ENCODE assay signal across 19 mouse cellular contexts in the genomic region with DNA sequence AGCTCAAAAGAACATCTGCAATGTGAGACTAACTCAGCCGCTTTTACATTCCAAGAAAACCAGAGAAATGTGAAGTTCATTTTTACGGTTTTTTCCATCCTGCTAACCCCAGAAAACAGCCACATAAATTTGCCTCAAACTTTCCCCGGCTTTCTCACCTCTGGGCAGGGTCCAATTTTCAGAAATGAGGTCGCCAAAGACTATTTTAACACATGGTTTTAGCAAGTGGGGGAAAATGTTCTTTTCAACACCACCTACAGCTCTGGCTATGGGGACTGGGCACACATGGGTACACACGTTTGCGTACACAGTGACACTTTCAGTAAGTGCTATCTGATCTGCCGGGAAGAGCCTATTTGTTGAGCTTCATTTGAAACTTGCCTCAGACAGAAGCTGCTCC. TPM values are rescaled to one million over a fixed set of nuclear protein-coding genes. Genes with fewer than 3 reads are reported as not detected.
A peak's percentile ranks its signal among the peaks of the same experiment; 100 is the strongest.
DNase-seq lines count a peak whose midpoint lies in the region; ATAC-seq and TF ChIP-seq lines count a peak whose summit lies in the region.
"Had no signal": no experiment of that assay in that cellular context is flagged by ENCODE, and none has a peak within 500 bp of the region (broad histone marks: within the 10 kb centered on the region; RNA-seq: fewer than 3 reads in every experiment).

No protein-coding gene starts in this region.

- no peak for TF ChIP-seq POLR2A in embryonic fibroblast, embryonic 13.5 days (IDR thresholded peaks at IDR 0.05; ENCODE audit: low read depth, low read length)

- H3K27me3 ChIP-seq in limb, embryonic 13.5 days, result no peaks in the 10 kb centered on the region
- H3K27me3 ChIP-seq: embryonic facial prominence, embryonic 12.5 days; heart, embryonic 15.5 days had no signal

- ATAC-seq in limb, embryonic 13.5 days (ENCODE audit: low FRiP score, low read depth), result peak; percentile 17; the same call in 1 of the 2 replicates
- ATAC-seq: hindbrain, postnatal 0 days; liver, postnatal 0 days; midbrain, embryonic 16.5 days had no signal

- no peak overlapping the region for H3K27ac ChIP-seq in left cerebral cortex, adult 2 months
- H3K27ac ChIP-seq in embryonic fibroblast, embryonic 13.5 days (ENCODE audit: insufficient read depth, low read length), result peak overlapping the region; percentile 80
- H3K27ac ChIP-seq in limb, embryonic 13.5 days, result peak overlapping the region; percentile 87
- H3K27ac ChIP-seq: embryonic facial prominence, embryonic 12.5 days; heart, embryonic 15.5 days; hindbrain, embryonic 10.5 days; hindbrain, postnatal 0 days had no signal

- no peak for TF ChIP-seq CTCF in left cerebral cortex, adult 2 months (IDR thresholded peaks at IDR 0.05)
- no peak for TF ChIP-seq CTCF in embryonic fibroblast, embryonic 13.5 days (IDR thresholded peaks at IDR 0.05; ENCODE audit: borderline replicate concordance, insufficient read depth, low read length)

- H3K9me3 ChIP-seq in limb, embryonic 13.5 days, result no peaks in the 10 kb centered on the region
- H3K9me3 ChIP-seq: embryonic facial prominence, embryonic 12.5 days; heart, embryonic 15.5 days; hindbrain, embryonic 10.5 days; megakaryocyte, embryonic 14.5 days had no signal

- no peak overlapping the region for H3K4me2 ChIP-seq in limb, embryonic 13.5 days (replicated peaks)
- H3K4me2 ChIP-seq: embryonic facial prominence, embryonic 12.5 days; heart, embryonic 15.5 days had no signal

- no peaks in the 10 kb centered on the region for H3K36me3 ChIP-seq in limb, embryonic 13.5 days
- H3K36me3 ChIP-seq: embryonic facial prominence, embryonic 12.5 days; heart, embryonic 15.5 days; hindbrain, embryonic 10.5 days had no signal

- peaks cover 6% of the 10 kb centered on the region for H3K4me1 ChIP-seq in embryonic fibroblast, embryonic 13.5 days (ENCODE audit: control insufficient read depth, insufficient read depth, low read length)
- peaks cover 27% of the 10 kb centered on the region for H3K4me1 ChIP-seq in limb, embryonic 13.5 days
- H3K4me1 ChIP-seq: embryonic facial prominence, embryonic 12.5 days; hindbrain, embryonic 10.5 days; megakaryocyte, embryonic 14.5 days had no signal

- intact Hi-C loops in left cerebral cortex, adult 2 months (cut with DNase I), result no loop called here

- peak; percentile 23 to 42 for DNase-seq in frontal cortex, adult 2 months (ENCODE audit: extremely low spot score in 1 of 2, low spot score in 1 of 2)
- no peak for DNase-seq in frontal cortex, postnatal 10 days (ENCODE audit: low spot score in 2 of 2)
- peak; percentile 15 to 42 for DNase-seq in left cerebral cortex, adult 18-20 months (ENCODE audit: low spot score in 2 of 2)
- no peak for DNase-seq in left cerebral cortex, adult 2 months (ENCODE audit: extremely low spot score in 1 of 2, low spot score in 2 of 2)
- no peak for DNase-seq in urinary bladder, adult 2 months (ENCODE audit: low spot score)
- DNase-seq in urinary bladder, adult 18-20 months (ENCODE audit: low spot score in 2 of 2), result no peak
- DNase-seq: adrenal gland, adult 2 months; cerebellum, adult 8-10 months; gastrocnemius, postnatal 36 days; liver, postnatal 0 days; lung, postnatal 10 days had no signal

- no peak overlapping the region for H3K9ac ChIP-seq in limb, embryonic 13.5 days
- H3K9ac ChIP-seq: embryonic facial prominence, embryonic 12.5 days; heart, embryonic 15.5 days; liver, postnatal 0 days had no signal

- no peak overlapping the region for H3K4me3 ChIP-seq in left cerebral cortex, adult 2 months
- no peak overlapping the region for H3K4me3 ChIP-seq in embryonic fibroblast, embryonic 13.5 days (ENCODE audit: insufficient read depth, low read length)
- H3K4me3 ChIP-seq in limb, embryonic 13.5 days, result no peak overlapping the region
- H3K4me3 ChIP-seq: embryonic facial prominence, embryonic 12.5 days; heart, embryonic 15.5 days; hindbrain, embryonic 10.5 days; megakaryocyte, embryonic 14.5 days had no signal

- WGBS in limb, embryonic 13.5 days, result 31% methylated on average over 7 of the region's 7 CpGs

RNA-seq across cellular contexts. Expression of a gene that starts 40.5 kb away (rescaled TPM):
- polyA plus RNA-seq in frontal cortex, adult 2 months (2012; rRNA removed), result 1.6 and 1.7 TPM in 2 replicates
- total RNA-seq in left cerebral cortex, adult 18-20 months (2021), result 1 to 10 TPM; 1.3 to 1.7 TPM
- 1 to 10 TPM in 1 of 2 experiments, under 1 TPM in 1; 0.81 to 1.3 TPM for total RNA-seq in left cerebral cortex, adult 2 months (2021)
- polyA plus RNA-seq in embryonic fibroblast, embryonic 13.5 days (2011; ENCODE audit: insufficient read length, low read depth, missing spikeins), result 12.6 and 15.5 TPM in 2 replicates
- polyA plus RNA-seq in limb, embryonic 13.5 days (2015; fragmentation: Nextera tagmentation; extraction: Ambion mirVana), result 10.3 and 10.6 TPM in 2 replicates
- 2.7 and 3.1 TPM in 2 replicates for polyA plus RNA-seq in urinary bladder, adult 2 months (2012; rRNA removed)

Comparison
In these comparisons a context has a peak if more than half of its experiments do, and no peak if none do; other contexts are left out.
1. DNase-seq: peak in frontal cortex, adult 2 months (2 of 2) and left cerebral cortex, adult 18-20 months (2 of 2); none in frontal cortex, postnatal 10 days (0 of 2), left cerebral cortex, adult 2 months (0 of 2), urinary bladder, adult 2 months (single experiment) and urinary bladder, adult 18-20 months (0 of 2).